Mouse (Mus musculus) megakaryocyte, embryonic 14.5 days (primary cell): ENCODE measurements around the gene Fam107b. TPM values are rescaled to one million over a fixed set of nuclear protein-coding genes. Genes with fewer than 3 reads are reported as not detected.

ENCODE experiments used
- H3K27me3 ChIP-seq: replicated peaks from 2 replicates; pipeline ENCODE3; 2012; ENCODE audit warnings: inconsistent platforms
- H3K36me3 ChIP-seq: replicated peaks from 2 replicates; pipeline ENCODE3; 2012; ENCODE audit warnings: low read length, inconsistent platforms, mixed read lengths
- H3K4me1 ChIP-seq: 2 replicates; pipeline ENCODE4 v1.6.1; 2012; ENCODE audit warnings: inconsistent platforms
- H3K4me3 ChIP-seq: replicated peaks from 2 replicates; pipeline ENCODE3; 2012; ENCODE audit warnings: moderate library complexity, mild to moderate bottlenecking, inconsistent platforms
- H3K9me3 ChIP-seq: 2 replicates; pipeline ENCODE4 v1.6.1; 2012; ENCODE audit warnings: inconsistent platforms
- FLI1 ChIP-seq: IDR thresholded peaks from 2 replicates; pipeline ENCODE4 v1.6.1; 2012; ENCODE audit warnings: low read length, inconsistent platforms, mixed read lengths
- GATA1 ChIP-seq: IDR thresholded peaks from 3 replicates; pipeline ENCODE4 v1.6.1; 2012; ENCODE audit warnings: mixed read lengths, low read length, inconsistent platforms, borderline replicate concordance
- polyA plus RNA-seq: library from polyadenylated mRNA; stranded (reverse); fragments of >175 nt; gene quantifications from 2 replicates; pipeline ENCODE4 v1.2.3, GENCODE M21; 2012; ENCODE audit warnings: low replicate concordance; ENCODE audit not compliant: insufficient read depth

The Fam107b gene
- polyA plus RNA-seq, 1 experiment: 43.9 TPM

DNA sequence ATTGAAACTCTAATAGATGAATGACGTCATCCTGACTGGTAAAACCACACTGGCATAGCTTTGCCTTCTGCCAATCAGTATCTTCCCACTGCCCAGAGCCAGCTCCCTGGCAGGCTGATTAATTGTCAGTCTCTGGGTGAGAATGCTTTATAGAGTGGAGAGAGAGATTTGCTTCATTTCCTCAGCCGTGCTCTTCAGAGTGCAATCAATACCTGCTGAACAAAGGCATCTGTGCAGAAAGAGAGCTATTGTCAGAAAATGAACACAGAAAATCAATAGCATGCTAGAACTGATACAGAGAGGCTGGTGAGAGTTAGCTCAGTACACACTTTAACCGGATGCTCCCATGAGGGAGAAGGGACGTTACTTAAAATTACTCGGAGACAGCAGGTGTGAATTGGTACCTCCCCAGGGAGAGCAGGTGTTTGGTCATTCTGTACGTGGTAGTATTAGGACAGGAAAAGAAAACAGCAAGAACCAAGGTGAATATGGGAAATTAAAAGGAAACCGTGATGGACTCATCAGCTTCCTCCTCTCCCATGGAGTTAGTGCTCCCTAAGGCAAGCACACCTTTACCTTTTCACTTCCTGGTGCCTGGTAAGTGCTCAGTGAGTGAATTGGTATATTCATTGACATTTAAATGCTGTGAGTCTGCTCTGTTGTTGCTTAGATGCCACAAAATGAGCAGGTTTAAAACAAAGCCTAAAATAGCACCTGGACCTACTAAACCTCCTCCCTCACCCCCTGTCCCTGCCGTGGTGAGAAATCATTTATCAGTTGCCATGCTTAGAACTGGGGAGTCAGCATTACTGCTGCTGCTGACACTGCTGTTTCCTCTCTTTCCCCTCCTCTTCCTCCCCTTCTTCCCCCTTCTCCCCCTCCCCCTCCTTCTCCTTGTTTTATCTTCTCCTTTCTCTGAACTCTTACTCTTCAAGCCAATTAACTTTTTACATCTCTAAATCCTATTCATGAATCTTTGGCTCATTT, 38.9 kb downstream of the Fam107b start:
- no peak for TF ChIP-seq FLI1

DNA sequence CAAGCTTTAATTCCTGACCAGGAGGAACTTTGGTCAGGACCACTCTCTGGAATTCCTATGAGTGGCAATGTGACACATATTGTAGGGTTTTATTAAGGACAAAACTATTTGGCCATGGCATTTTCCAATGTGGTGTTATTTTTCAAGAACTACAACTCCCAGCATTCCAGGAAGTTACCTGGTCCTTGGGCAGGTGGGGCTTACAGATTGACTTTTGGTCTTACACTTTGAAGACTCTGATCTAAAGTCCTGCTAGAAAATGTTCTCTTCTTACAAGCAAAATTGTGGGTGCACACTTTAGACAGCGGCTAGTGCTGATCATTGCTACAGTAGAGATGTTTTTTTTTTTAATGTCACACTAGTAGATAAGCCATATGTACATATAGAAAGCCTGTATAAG, 48.2 kb downstream of the Fam107b start:
- Histone ChIP-seq H3K27me3 (peaks cover 3% of the 10 kb centered on the region), H3K9me3 (no peaks in the 10 kb centered on the region), H3K36me3 (no peaks in the 10 kb centered on the region), H3K4me3 (no peak overlapping the region), H3K4me1 (peaks cover 4% of the 10 kb centered on the region; the same call in 1 of the 2 replicates)
- TF ChIP-seq FLI1: no peak
- no peak for TF ChIP-seq GATA1

More for the DNA sequence above, 38.9 kb downstream of the Fam107b start:
- Histone ChIP-seq H3K4me1 (peaks cover 21% of the 10 kb centered on the region), H3K9me3 (no peaks in the 10 kb centered on the region), H3K27me3 (no peaks in the 10 kb centered on the region), H3K36me3 (no peaks in the 10 kb centered on the region), H3K4me3 (no peak overlapping the region)

DNA sequence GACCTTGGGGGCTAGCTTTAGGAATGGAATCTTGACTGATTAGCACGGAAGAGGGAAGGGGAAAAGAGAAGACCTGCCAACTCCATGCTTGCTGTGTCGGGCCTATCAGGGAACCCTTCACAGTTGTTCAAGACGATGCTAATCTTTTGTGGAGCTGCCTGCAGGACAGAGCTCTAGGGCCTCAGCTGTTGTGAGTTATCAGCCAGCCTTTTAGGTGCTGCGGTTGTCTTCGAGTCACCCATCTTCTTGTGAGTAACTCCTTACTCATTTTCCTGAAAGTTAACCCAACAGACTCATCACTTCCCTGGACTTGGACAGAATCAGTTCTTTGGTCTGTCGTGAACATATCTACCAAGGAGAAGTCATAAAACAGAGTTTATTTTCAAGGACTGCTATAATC, 51.3 kb downstream of the Fam107b start:
- Histone ChIP-seq H3K4me3 (no peak overlapping the region), H3K4me1 (peaks cover 4% of the 10 kb centered on the region; the same call in 1 of the 2 replicates), H3K27me3 (no peaks in the 10 kb centered on the region), H3K36me3 (no peaks in the 10 kb centered on the region), H3K9me3 (no peaks in the 10 kb centered on the region)
- TF ChIP-seq GATA1: no peak
- TF ChIP-seq FLI1: no peak

DNA sequence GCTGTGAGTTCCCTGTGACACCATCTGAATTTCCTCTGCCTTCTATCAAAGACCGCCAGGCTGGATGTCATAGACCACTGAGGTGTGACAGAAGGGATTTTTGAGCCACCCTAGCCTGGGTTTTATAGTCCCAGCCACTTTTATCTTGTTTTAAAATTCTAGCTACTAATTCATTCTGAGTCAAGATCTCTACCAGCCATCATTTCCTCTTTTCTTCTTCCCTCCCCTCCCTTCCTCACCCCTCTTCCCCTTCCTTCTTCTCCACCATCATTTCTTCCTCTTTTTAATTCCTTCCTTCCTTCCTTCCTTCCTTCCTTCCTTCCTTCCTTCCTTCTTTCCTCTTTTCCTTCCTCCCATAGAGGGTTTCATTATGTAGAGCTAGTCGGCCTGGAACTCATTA, 51.9 kb downstream of the Fam107b start:
- H3K4me1 ChIP-seq: peaks cover 4% of the 10 kb centered on the region; the same call in 1 of the 2 replicates
- no peak for TF ChIP-seq GATA1
- no peak for TF ChIP-seq FLI1
- no peak overlapping the region for H3K4me3 ChIP-seq
- no peaks in the 10 kb centered on the region for H3K36me3 ChIP-seq
- H3K9me3 ChIP-seq: no peaks in the 10 kb centered on the region
- H3K27me3 ChIP-seq: no peaks in the 10 kb centered on the region

DNA sequence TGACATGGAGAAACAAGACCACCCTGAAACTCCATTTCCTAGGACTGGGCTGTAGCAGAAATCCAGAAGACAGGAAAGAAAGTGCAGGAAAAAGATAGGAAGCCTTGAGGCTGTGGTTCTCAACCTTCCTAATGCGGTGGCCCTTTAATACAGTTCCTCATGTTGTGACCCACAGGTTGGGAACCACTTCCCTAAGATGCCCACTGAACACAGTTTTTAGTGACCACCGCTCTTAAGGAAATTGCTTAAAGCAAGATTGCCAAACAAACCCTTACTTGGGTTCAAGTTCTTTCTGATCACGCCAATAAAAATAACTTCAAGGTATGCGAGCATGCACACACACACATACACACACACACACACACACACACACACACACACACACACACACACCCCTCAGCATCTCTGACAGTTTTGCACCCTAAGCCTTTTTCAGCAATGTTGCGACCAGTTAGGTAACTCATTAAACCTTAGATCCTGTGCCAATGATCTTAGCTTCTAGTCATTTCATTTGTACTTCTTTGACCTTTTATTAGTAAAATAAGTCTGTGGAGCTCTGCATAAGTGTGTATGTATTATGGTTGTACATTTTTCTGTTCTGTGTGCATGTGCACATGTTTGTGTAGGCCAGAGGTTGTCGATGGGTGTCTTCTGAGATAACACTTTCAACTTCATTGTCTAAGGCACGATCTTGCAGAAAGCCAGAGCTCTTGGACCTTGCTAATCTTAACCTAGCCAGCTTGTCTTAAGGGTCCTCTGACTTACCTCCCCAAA, 53.1 kb downstream of the Fam107b start:
- Histone ChIP-seq H3K4me1 (peaks cover 4% of the 10 kb centered on the region; the same call in 1 of the 2 replicates), H3K4me3 (no peak overlapping the region), H3K27me3 (no peaks in the 10 kb centered on the region), H3K9me3 (no peaks in the 10 kb centered on the region), H3K36me3 (no peaks in the 10 kb centered on the region)
- TF ChIP-seq FLI1 (no peak), GATA1 (no peak)

DNA sequence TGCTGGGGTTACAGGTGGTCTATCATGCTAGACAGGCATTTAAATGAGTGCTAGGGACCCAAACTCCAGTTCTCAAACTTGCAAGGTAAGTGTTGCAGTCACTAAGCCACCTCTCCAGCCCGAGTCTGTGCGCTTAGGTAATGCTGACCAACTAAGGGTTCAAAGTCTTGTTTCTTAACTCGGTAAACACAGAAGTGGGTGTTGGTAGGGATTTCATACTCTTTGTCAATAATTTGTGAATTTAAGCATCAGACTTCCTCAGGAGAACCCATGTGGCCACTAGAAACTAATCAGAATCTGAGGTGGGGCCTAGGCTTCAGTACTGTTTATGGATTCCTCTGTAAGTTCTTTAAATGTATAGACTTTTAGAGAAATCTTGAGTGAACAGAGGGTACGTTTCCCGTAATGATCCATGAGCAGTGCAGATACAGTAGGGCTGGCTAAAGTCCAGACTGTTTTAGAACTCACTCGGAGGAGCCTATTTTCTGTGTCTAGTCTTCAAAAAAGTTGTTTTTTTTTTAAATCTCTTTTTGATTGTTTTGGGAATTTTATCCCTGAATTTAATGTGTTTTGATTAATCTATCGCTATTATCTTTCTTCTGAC, 53.8 kb downstream of the Fam107b start:
- no peaks in the 10 kb centered on the region for H3K9me3 ChIP-seq
- peaks cover 4% of the 10 kb centered on the region; the same call in 1 of the 2 replicates for H3K4me1 ChIP-seq
- no peak overlapping the region for H3K4me3 ChIP-seq
- H3K36me3 ChIP-seq: no peaks in the 10 kb centered on the region
- H3K27me3 ChIP-seq: no peaks in the 10 kb centered on the region
- TF ChIP-seq GATA1: no peak
- no peak for TF ChIP-seq FLI1

DNA sequence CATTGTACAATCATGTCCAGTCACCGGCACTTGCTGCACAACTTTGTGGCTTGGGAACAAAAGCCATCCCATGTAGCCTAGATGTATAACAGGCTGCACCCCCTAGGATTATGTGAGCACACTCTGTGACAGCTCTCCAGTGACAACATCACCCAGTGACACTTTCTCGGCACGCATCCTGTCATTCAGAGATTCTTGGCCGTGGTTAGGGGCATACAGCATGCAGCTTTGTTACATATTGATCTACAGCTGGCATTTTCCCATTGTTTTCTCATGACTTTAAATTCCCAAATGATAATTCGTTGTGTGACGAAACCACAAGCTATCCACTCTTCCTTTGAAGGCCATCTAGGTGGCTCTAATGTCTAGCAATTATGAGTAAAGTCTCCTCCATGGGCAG, 58.8 kb downstream of the Fam107b start:
- H3K36me3 ChIP-seq: no peaks in the 10 kb centered on the region
- no peaks in the 10 kb centered on the region for H3K9me3 ChIP-seq
- H3K4me3 ChIP-seq: no peak overlapping the region
- H3K4me1 ChIP-seq: peaks cover 3% of the 10 kb centered on the region; the same call in 1 of the 2 replicates
- TF ChIP-seq GATA1 (no peak), FLI1 (no peak)
- H3K27me3 ChIP-seq: no peaks in the 10 kb centered on the region

DNA sequence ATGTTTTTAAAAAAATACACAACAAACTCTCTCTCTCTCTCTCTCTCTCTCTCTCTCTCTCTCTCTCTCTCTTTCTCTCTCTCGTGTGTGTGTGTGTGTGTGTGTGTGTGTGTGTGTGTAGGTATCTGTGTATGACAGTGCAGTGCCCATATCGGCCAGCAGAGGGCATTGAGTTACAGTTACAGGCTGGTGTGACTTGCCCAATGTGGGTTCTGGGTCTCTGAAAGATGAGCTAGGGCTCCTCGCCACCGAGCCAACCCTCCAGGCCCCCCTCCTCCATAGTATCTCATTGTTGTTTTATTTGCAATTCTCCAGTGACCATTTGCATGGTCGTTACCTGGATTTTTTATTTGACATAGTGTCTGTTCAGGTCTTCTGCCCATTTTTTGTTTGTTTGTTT, 59.5 kb downstream of the Fam107b start:
- H3K4me1 ChIP-seq: peaks cover 3% of the 10 kb centered on the region; the same call in 1 of the 2 replicates
- H3K36me3 ChIP-seq: no peaks in the 10 kb centered on the region
- H3K9me3 ChIP-seq: peaks cover 2% of the 10 kb centered on the region; the same call in 1 of the 2 replicates
- H3K27me3 ChIP-seq: no peaks in the 10 kb centered on the region
- no peak overlapping the region for H3K4me3 ChIP-seq
- TF ChIP-seq GATA1 (no peak), FLI1 (no peak)

DNA sequence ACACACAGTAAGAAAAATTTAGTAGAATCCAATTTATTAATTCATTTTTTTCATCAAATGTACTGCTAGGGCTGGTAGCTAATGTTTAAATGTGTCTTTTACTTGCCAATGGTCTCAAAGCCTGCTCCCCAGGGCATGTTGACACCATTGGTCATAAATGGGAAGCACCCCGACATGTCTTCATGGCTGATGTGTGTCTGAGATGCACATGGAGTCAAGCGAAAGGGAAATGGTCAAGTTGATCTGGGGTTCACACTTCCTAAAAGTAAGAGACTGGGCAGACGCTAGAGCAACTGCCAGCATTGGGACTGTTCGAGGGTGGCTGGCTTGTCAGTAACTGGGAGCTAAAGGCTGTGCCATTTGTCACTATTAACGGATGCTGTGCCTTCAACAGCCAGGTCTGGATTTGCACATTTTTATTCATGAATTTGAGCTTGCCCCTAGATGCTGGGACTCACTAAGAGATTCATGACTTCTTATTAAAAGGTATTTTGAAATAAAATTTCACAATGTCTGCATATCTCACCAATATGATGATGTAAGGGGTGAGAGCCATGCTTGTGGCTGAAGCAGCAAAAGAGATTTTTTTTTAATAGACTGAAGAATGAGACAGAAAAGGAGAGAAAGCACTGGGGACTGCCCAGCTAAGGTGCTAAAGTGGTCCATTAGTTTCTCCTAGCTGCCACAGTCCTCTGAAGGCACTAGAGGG, 60.6 kb downstream of the Fam107b start:
- Histone ChIP-seq H3K4me3 (no peak overlapping the region), H3K9me3 (peaks cover 9% of the 10 kb centered on the region), H3K36me3 (no peaks in the 10 kb centered on the region), H3K27me3 (no peaks in the 10 kb centered on the region), H3K4me1 (peaks cover 3% of the 10 kb centered on the region; the same call in 1 of the 2 replicates)
- TF ChIP-seq GATA1 (no peak), FLI1 (no peak)
